Mouse (Mus musculus) left cerebral cortex, postnatal 4 days (tissue): ENCODE results near the gene Dnajc16. TPM values are rescaled to one million over a fixed set of nuclear protein-coding genes. Genes with fewer than 3 reads are reported as not detected.
"Not testable (repeated sequence)": the region's sequence is repeated elsewhere in the genome, so short reads cannot be mapped to it uniquely, and the experiment has no call there.

Experiments used
- DNase-seq: peaks from one replicate; pipeline ENCODE4 v3.0.0-alpha.2; 2022
- intact Hi-C: fragments of 180-260 bp; cut with DNase I; formaldehyde crosslinking; loops from one replicate; pipeline ENCODE4 v1.15.1; 2025
- total RNA-seq, 2 experiments: library from RNA; stranded (reverse); gene quantifications; 2 replicates each; pipeline ENCODE4 v1.2.3; 2021

Dnajc16 gene
- total RNA-seq, 2 experiments from 2014 or later = 22.4 to 27.9 TPM

DNA sequence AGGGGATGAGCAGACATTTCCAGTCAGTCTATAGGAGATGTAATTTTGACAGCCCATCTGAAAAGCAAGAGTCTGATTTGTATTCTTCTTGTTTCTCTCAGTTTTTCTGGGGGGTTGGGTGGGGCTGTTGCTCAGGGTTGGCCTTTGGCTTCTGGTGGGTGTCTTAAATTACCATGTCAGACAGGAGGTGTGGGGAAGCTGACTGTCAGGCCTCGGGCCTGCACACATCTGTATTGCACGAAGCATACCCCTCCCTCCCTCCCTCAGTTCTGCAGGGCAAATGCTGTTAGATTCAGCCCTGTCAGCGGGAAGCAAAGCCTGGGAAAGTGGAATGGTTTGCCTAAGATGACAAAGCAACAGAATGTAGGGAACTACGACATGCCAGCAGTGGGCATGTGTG, 6.2 kb upstream of the Dnajc16 start:
- DNase-seq = no peak
- intact Hi-C loops = no loop called here

DNA sequence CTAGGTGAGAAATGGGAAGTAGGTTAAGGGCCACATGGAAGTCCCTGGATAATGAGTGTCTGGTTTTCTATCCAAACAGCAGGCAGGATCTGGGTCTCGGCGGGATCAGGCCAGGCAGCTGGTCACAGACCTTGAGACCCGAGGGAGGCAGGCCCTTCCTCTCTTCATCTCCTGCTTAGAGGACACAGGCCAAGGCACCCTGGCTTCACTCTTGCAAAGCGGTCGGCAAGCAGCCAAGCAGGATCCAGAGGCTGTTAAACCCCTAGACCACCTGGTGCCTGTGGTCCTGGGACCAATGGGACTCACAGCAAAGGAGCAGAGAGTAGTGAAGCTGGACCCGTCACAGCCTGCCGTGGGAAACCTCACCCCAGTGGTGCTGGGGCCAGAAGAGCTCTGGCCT, 5.6 kb upstream of the Dnajc16 start:
- DNase-seq = no peak

DNA sequence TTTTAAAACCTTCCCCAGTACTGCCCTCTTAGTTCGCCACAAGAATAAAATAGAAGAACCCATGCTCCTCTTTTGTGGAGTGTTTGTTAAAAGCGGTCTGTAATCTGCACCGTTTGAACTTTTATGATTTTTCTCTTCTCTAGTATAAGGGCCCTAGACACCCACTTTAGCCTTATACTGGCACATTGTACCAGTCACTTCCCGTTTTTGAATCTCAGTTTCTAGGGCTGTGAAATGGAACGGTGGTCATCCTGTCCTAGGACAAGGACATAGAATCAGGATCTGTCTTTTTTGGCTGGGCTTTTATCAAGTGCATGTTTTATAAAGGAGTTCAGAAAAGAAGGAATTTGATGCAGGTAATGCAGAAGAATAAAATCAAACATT, 3.4 kb upstream of the Dnajc16 start:
- DNase-seq = no peak
- intact Hi-C loops = no loop called here

More for the DNA sequence above, 5.6 kb upstream of the Dnajc16 start:
- intact Hi-C loops = no loop called here

DNA sequence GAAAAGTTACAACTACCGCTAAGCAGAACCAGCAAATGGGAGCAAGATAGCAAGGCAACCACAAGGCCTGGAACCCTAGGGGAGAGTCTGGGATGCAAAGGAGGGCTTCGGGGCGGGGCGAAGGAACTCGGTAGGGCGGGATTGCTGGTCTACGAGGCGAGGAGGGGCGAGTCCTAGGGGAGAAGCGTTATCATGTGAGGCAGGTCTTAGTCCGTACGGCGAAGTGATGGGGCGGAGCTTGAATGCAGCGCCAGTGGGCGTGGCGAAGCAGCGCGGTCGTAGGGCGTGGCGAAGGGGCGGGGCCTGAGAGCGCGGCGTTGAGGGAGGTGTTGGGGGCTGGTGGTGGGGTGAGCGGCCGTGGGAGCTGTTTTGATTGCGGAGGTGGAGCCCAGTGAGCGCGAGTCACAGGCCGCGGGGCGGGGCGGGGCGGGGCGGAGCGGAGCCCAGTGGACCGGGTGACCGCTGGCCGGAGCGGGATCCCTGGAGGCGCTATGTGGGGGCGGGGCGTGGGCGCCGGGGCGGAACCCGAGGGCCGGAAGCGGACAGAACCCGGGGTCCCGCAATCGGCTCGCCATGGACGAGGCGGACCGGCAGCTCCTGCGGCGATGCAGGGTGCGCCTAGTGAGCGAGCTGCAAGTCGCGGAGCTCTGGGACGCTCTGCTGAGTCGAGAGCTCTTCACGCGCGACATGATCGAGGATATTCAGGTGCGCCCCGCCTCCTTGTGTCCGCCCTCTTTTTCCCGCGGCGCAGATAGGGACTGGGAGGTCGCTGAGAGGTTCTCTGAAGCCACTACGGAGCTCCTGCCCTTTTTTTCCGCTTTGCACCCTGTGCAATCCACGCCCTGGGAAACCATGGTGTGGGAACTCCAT, 2.8 kb upstream of the Dnajc16 start, which contains the start of gene Casp9:
Gene Casp9 (plus strand): TSS at position 331 of the 870 bp plus-strand sequence.
- intact Hi-C loops = no loop called here
- DNase-seq = peak; percentile 97

DNA sequence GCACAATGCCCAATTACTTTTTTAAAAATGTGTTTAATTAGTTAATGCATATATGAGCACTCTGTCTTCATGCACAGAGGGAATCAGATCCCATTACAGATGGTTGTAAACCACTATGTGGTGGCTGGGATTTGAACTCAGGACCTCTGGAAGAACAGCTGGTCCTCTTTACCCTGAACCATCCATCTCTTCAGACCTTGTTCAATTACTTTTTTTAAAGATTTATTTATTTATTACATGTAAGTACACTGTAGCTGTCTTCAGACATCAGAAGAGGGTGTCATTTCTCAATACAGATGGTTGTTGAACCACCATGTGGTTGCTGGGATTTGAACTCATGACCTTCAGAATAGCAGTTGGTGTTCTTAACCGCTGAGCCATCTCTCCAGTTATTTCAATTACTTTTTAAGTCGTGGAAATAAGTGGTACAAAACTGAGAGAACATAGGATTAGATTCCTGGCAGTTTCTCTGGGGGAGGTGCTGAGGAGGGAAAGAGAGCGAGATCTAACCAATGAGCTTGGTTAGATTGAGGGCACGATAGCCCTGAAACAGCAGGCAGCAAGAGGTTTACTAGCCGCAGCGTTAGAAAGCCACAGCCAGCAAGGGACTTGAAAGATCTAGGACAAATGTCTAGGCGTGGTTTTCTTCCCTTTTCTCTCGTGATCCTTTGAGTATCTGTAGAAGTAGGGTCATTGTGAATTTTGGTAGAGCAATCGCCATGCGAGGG, 2.0 kb upstream of the Dnajc16 start:
- no peak for DNase-seq
- intact Hi-C loops = no loop called here

DNA sequence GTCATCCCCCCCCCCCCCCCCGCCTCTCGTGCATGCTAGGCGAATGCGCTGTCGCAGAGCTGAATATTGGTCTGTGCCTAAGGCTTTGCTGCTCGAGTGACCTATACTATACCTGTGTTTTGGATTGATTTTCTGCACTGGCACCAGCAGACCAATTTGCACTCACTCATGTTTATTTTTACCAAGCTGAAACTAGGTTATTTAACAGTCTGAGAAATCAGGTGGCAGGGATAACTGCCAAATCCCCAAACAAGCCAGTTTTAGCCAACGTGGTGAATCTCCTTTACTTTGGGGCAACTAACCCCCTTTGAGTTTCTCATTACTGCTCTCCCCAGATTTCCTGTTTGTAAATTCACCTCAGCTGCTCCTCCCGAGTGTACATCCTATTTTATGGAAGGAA, 1.2 kb upstream of the Dnajc16 start:
- DNase-seq = no peak
- intact Hi-C loops = no loop called here

DNA sequence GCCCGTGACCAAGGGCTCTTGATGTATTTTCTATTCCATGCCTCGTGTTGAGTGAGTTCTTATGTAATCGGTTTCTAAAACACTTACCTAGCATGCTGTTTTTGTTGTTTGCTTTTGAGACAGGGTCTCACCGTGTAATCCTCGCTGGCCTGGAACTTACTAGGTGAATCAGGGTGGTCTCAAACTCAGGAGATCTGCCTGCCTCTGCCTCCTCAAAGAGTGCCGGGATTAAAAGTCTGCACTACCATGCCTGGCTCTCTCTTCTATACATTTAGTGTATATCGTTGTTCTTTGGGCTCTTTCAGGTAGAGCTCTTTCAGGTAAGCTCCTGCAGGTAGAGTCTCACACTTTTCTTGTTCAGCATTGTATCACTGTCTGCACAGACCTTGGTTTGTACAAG, 755 bp upstream of the Dnajc16 start:
- no peak for DNase-seq
- intact Hi-C loops = no loop called here

DNA sequence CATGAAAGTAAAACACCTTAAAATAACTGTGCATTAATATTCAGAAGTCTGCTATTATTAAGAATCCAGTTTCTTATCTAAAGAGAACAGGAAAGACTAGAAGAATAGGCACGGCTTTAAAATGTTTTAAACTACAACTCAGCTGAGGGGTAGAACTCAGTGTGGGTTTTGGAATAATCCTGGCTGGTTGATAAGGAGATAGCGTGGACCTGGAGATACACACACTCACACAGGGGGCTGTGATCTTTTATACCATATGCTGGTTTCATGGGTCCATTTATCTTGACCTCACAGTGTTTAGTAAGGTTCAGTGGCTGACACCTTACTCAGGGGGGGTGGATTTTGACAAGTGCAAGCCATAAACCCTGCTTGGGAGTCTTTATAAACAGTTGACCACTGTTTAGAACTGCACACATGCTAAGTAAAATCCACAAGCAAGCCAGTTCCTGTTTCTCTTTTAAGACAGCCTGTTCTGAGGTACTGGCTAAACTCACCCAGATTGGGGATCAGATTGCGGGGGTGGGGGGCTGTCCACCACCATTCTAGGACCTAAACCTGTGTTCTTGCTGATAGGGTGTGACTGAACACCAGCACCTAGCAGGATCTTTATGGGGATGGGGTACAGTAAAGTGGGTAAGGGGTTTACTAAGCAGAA, 1.0 kb downstream of the Dnajc16 start:
- intact Hi-C loops = no loop called here
- no peak for DNase-seq

DNA sequence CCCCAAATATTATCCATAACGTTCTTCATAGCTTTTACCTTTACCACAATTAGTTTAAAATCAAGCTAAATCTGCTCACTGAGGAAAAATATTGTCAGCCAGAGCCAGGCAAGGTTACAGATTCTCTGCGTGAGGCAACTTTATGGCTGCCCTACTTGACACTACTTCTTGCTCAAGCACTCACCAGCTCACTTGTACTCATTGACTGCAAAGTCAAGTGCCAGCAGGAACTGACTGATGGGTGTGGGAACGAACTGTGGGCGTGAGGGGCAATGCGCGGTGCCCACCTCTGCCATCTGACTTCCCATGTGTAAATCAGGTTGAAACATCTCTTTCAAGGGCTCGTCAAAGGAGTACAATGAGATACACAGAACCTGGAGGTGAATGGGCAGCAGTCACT, 3.3 kb downstream of the Dnajc16 start:
- DNase-seq = no peak
- intact Hi-C loops = no loop called here

DNA sequence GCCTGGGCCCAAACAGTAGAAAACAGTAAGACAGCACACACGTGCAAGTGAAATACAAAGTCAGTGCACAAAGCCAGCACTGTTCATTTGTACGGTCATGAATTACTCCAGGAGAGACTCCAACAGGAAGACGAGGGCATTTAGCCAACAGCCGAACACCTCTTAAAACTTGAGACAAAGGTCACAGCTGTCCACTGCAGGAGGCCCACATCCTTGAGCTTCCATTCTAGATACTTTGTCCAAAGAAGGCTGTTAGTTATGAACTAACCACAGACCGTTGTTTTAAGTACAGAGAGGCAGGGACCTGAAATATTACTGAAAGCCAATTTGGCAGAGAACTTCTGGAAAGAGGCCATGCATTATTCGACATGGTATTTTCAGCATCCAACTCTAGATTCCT, 3.7 kb downstream of the Dnajc16 start:
- no peak for DNase-seq
- intact Hi-C loops = no loop called here

DNA sequence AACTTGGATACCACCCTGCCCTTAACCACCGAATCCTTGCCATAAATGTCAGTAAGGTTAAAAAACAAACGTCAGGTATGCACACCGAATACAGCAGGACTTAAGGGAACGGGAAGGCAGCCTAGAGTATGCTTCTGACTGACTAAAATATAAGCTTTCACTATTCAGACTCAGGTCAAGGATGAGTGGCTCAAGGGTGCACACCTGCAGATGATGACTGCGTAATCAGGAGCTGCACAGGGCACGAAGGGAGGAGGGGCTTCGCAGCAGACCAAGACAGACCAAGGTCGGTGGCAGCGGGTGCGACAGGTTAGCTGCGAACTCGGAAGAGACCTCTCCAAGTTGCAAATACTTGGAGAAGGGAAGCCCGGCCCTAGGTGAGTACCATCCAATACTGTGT, 4.6 kb downstream of the Dnajc16 start:
- intact Hi-C loops = no loop called here
- DNase-seq = no peak

DNA sequence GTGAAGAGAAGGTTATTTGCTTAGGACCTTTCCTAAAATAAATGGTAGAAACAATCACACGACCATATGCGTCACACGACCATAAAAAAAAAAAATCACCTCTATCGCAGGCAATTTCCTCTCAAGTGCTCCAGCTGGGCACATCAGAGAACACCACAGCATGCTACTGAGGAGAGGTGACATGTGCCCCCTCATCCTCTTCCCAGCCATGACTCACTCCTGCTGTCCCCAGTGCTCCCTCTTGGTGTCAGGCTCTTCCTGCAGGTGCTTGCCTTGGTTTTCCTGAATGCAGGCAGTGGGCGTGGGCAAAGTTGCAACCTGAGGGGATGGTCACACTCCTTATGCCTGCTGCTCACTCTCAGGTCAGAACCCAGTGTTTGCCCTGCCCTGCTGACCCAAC, 5.9 kb downstream of the Dnajc16 start:
- intact Hi-C loops = no loop called here
- DNase-seq = no peak

DNA sequence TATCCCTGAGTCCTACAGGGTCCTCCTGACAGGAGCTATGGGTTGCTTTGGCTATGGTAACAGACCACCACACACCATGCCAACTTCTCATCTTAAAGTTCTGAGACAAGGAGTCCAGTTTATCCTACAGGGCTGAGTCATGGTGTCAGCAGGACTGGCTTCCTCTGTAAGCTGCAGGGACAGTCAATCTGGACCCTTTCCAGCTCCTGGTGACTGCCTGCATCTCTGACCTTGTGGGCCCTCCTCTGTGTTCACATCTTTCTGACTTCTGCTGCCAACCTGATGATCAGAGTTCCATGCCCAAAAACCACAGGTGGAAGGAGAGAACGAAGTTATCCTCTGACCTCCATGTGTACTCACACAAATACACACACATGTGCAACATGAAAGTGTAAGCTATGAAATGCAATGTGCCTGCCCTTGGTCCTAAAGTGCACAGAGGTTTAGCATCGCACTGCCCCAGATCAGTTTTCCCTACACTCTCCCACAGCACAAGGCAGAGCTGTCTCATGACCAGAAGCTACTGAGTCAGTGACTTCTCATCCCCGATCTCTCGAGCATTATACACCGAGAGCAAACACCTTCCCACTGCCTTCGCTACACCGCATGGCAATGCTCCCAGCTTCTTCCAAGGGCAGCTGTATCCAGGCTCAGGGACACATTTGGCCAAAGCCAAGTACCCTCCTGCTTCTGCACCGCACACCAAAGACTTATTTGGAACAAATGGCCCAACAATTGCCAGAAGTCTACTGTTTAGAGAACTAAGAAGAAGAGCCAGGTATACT, 9.3 kb downstream of the Dnajc16 start:
- intact Hi-C loops = loop anchor here (2.0 kb wide), 1 partner anchor 65 kb away; no protein-coding TSS in a partner anchor
- no peak for DNase-seq

DNA sequence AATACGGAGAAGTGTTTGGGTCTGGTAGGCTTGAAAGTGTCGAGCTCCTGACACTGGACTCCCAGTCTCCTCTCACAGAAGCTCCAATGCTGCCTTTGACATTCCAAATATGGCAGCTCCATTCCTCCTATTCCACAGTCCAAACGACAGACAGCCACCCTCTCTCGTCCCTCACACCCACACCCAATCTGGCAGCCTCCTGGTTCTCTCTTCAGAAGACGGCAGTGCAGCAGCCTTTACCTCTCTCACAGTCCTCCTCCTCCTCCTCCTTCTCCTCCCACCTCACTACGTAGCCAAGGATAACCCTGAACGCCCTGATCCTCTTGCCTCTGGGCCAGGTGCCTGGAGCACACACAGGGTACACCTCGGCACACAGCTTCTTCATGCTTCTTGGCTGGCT, 10.9 kb downstream of the Dnajc16 start:
- intact Hi-C loops = loop anchor here (2.0 kb wide), 1 partner anchor 63 kb away; no protein-coding TSS in a partner anchor
- DNase-seq = no peak

DNA sequence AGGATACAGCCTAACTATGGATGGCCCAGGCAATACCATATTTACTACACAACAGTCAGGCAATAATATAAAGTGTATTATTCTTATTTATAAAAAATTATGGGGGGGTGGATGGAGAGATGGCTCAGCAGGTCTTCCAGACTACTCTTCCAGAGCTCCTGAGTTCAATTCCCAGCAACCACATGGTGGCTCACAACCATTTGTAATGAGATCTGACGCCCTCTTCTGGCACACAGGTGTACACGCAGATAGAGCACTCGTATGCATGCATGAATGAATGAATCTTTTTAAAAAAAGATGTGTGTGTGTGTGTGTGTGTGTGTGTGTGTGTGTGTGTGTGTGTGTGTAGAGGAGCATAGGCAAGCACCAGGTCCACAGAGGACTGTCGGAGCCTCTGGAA, 17.7 kb downstream of the Dnajc16 start:
- intact Hi-C loops, DNase-seq: not testable (repeated sequence)

DNA sequence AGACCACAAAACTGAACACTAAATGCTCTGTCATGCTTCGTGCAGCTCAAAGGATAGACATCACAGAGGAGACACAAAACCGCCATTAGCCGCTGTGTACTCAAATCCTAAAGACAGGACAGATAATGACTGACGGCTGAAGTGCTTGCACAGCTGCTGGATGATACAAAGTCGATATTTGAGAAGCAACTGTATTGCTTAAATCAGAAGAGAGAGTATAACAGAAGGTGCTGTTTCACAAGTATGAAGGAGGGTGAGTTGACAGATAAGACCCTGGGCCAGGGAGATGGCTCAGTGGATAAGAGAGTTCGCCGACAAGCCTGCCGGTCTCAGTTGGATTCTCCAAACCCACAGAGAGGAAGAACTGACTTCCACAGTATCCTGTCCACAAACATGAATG, 18.9 kb downstream of the Dnajc16 start:
- DNase-seq = no peak

DNA sequence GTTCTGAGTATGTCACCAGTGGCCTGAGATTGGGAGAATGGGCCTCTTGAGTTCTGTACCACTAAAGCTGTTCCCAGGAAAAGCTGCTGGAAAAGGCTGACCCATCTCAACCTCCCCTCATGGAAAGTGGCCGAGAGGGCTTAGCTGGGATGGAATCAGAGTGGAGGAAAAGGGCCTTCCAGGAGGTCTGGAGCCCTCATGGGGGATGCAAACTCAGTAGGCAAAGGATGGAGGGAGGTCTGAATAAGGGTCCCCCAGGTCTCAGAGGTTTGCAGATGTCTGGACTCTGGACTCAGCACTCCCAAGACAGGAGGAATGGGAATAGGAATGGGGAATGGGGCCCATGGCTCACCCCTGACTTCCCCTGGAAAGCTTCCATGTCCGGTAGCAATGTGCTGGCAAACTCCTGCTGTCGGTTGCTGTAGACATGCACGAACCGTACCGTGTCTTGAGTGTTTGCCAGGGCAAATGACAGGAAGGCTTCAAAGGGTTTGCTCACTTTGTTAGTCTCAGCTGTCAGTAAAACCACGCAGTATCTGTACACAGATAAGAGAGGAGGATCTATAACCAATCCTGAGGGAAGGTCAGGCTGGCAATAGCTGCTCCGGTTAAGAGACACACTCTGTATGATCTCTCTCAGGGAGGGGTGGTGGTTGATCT, 21.1 kb downstream of the Dnajc16 start:
- no peak for DNase-seq

More for the DNA sequence above, 18.9 kb downstream of the Dnajc16 start:
- intact Hi-C loops = no loop called here

DNA sequence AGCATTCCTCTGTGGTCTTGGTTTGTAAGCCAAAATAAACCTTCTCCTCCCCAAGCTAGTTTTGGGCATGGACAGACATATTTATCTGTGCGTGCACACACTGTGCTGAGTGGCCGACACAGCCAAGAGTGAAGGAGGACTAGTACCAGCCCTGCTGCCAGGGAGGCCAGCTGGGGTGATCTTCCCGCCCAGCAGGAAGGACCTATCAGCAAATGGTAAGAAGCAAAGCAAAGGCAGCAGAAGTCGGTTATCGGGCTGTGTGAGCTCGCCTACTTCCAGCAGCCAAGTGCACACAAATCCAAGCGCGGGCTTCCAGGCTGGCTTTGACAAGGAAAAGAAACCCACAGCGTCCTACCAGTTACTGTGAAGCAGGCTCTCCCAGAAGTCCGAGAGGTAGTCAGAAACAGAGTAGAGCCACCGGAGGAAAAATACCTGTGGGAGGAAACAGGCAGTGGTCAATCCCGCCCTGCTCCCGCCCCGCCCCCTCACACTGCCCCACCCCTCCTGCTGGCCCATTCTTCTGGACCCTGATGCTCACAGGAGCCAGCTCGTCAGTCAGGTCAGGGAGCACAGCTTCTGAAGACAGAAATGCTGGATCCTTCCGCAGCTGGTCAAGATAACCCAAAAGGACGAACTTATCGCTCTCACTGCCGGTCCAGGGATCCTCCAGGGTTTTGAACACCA, 23.2 kb downstream of the Dnajc16 start:
- intact Hi-C loops = no loop called here
- peak; percentile 77 for DNase-seq

More for the DNA sequence above, 21.1 kb downstream of the Dnajc16 start:
- intact Hi-C loops = no loop called here

DNA sequence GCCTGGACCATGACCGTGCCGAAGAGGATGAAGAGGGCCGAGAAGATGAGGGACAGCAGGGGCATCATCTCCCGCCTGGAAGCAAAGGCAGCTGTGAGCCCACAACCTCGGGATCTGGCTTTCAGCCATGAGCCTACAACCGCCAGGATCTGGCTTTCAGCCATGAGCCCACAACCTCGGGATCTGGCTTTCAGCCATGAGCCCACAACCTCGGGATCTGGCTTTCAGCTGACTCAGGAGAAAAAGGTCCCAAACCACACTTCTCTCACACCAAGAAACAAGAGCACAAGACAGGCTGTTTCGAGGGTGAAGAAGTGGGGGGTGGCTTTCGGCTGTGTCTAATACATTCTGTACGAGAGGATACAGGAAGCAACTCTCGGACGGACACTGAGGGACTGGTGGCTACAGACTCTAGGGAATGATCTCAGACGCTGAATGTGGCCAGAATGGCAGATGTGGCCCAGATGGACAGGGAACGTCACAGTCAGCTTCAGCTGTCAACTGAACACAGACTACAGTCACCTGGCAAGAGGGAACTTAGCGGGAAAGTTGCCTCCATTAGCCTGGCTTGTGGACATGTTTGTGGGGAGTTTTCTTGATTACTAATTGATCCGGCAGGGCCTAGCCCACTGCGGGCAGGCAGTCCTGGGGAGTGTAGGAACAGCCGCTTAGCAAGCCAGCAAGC, 23.9 kb downstream of the Dnajc16 start:
- intact Hi-C loops = no loop called here
- peak; percentile 76 for DNase-seq
